Mouse (Mus musculus): ENCODE data around the gene Acads.
A peak's percentile ranks its signal among the peaks of the same experiment; 100 is the strongest.

DNA sequence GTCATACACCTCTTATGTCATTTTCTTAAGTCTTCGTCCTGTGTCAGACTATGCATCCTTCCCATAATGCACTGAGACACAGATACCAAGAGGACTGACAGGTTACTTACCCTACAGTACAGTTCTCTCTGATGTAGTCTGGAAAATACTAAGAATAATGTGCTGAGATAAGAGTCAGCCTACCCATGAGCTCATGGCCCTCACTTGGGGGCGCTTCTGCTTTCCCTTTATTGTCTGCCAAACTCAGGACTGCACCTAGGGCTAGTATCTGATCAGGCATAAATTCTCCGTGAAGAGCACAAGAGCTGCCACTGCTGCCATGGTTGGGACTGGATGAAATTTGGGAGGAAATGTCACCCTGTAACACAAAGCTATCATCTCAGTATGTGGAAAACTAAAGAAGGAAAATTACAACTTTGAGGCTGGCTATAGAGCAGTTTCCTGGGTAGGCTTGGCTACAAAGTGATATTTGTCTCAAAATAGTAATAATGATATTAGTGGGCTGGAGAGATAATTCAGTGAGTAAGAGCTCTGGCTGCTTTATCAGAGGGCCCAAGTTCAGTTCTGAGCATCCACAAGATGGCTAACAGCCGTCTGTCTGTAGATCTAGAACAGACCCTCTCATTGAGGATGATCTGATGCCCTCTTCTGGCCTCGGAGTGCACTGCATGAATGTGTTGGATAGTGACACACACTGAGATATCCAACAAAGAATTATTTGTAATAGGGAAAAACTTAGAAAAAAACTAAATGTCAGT lies 42.8 kb downstream of the Acads start:
- TF ChIP-seq POLR2A (IDR thresholded peaks at IDR 0.05; ENCODE audit: low read depth, low read length) (no peak), CTCF (IDR thresholded peaks at IDR 0.05; ENCODE audit: extremely low read depth, insufficient read depth, insufficient read length, insufficient replicate concordance) (peak; percentile 59; the same call in 1 of the 2 replicates)
